Mouse (Mus musculus): ENCODE measurements around the gene Lman2l.

DNA sequence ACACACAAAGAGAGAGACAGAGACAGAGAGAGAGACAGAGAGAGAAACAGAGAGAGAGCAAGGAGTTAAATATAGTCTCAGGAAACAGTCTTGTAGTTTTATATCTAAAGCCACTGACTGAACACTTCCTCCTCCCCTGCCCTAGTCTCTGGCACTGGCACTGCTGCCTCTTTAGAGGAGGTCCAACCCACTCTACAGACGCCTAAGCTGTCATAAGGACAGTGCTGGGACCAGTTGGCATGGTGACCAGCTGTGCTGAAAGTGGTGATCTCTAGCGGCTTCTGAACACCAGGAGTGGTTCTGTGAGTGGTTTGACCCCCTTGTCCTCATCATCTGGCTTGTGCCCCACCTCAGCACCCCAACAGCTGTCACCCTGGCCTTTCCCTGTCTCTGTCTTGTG is 16.8 kb upstream of the Lman2l start:
- TF ChIP-seq CHD1 (IDR thresholded peaks at IDR 0.05; ENCODE audit: low read depth, low read length): no peak
- TF ChIP-seq POLR2A (IDR thresholded peaks at IDR 0.05; ENCODE audit: control insufficient read depth in 1 of 2, insufficient read depth in 1 of 2, low read depth in 1 of 2, low read length in 2 of 2, poor library complexity in 1 of 2): no peak
